Mouse (Mus musculus): ENCODE measurements around the gene Gm13696. TPM values are rescaled to one million over a fixed set of nuclear protein-coding genes. Genes with fewer than 3 reads are reported as not detected.

The Gm13696 gene
- polyA plus RNA-seq, 1 experiment, result not detected

DNA sequence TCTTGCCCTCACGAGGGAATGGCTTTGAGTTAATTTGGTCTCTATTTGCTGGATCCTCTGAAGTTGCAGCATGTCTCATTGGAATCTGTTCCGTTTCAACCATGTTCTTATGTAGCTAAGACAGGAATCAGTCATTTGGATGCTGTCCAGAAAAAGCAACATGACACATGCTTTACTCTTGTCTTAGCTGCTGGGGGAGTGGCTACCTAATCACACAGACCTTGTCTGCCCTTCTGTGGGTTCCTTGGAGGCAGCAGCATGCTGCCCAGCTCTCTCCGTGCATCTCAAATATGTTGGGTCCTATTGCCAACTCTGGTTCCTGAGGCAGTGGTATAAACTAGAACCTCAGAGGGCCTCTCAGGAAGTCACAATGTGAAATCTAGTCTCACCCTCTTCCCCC is 45.4 kb downstream of the Gm13696 start:
- Histone ChIP-seq H3K4me1 (ENCODE audit: control insufficient read depth, insufficient read depth, low read length) (no peaks in the 10 kb centered on the region), H3K27ac (ENCODE audit: insufficient read depth, low read length) (no peak overlapping the region), H3K27me3 (ENCODE audit: control insufficient read depth, insufficient read depth, low read length, poor library complexity, severe bottlenecking) (no peaks in the 10 kb centered on the region), H3K36me3 (ENCODE audit: control insufficient read depth, insufficient read depth, low read length, poor library complexity, severe bottlenecking) (no peaks in the 10 kb centered on the region), H3K9me3 (replicated peaks; ENCODE audit: control insufficient read depth, insufficient read depth, low read length, poor library complexity, severe bottlenecking) (no peaks in the 10 kb centered on the region), H3K9ac (ENCODE audit: low read depth, poor library complexity, severe bottlenecking) (no peak overlapping the region), H3K4me3 (ENCODE audit: low read depth, low read length) (no peak overlapping the region)
- TF ChIP-seq EP300 (IDR thresholded peaks at IDR 0.05; ENCODE audit: insufficient read depth, low read depth, low read length), result no peak
- no peak for TF ChIP-seq CTCF (IDR thresholded peaks at IDR 0.05; ENCODE audit: low read depth, low read length)
- TF ChIP-seq POLR2A (IDR thresholded peaks at IDR 0.05; ENCODE audit: insufficient read depth, low read length), result no peak

DNA sequence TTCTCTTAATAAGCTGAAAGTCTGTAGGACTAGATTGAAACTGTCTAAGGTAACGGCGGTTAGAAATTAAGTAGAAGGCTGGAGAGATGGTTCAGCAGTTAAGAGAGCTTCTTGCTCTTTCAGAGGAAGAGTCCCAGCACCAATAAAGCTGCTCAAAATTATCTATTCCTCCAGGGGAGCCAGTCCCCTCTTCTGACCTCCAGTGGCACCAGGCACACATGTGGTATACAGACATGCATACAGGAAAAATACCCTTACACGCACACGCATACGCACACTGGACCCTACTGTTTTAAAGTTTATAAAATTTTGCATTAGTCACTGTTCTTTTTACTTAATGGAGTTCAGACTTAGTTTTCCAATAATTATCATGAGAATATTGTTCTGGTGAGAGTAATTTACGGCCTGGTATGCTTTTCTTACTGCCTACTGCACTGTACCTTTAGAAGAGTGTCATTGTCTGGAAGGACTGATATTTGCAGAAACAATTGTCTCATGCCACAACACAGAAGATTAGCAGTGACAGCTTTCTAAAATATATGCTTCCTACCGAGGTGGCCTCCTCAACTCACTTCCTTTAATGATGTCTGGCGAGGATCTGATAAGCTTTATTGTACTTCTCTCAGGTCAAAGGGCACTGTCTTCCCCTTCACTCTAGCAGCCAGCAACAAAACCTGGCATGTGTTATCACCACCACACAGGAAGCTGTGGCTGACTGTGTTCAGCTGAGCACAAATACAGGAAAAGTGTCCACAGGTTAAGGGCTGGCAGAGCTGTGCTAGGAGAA is 46.8 kb downstream of the Gm13696 start:
- Histone ChIP-seq H3K9ac (ENCODE audit: low read depth, poor library complexity, severe bottlenecking) (no peak overlapping the region), H3K9me3 (replicated peaks; ENCODE audit: control insufficient read depth, insufficient read depth, low read length, poor library complexity, severe bottlenecking) (no peaks in the 10 kb centered on the region), H3K36me3 (ENCODE audit: control insufficient read depth, insufficient read depth, low read length, poor library complexity, severe bottlenecking) (no peaks in the 10 kb centered on the region), H3K27ac (ENCODE audit: insufficient read depth, low read length) (no peak overlapping the region), H3K4me1 (ENCODE audit: control insufficient read depth, insufficient read depth, low read length) (no peaks in the 10 kb centered on the region), H3K27me3 (ENCODE audit: control insufficient read depth, insufficient read depth, low read length, poor library complexity, severe bottlenecking) (no peaks in the 10 kb centered on the region), H3K4me3 (ENCODE audit: low read depth, low read length) (no peak overlapping the region)
- no peak for TF ChIP-seq EP300 (IDR thresholded peaks at IDR 0.05; ENCODE audit: insufficient read depth, low read depth, low read length)
- TF ChIP-seq POLR2A (IDR thresholded peaks at IDR 0.05; ENCODE audit: insufficient read depth, low read length), result no peak
- TF ChIP-seq CTCF (IDR thresholded peaks at IDR 0.05; ENCODE audit: low read depth, low read length), result no peak

DNA sequence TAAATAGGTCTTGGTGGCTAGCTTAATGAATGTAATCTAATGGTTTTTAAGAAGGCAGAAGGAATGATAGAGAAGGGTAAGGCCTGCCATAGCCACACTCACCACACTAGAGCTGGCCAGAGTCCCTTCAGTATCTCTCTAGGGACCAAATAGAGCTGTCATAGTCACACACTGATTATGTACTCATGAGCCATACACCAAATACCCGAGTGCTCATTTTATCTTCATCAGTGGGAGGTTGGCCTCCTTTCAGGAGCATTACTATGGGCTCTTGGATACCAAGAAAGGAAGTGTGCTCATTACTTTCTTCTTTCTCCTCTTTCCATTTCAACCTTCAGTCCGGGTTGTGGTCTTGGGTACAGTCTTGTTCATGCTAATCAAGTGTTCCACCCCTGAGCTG is 49.0 kb downstream of the Gm13696 start:
- no peaks in the 10 kb centered on the region for H3K9me3 ChIP-seq (replicated peaks; ENCODE audit: control insufficient read depth, insufficient read depth, low read length, poor library complexity, severe bottlenecking)
- no peak overlapping the region for H3K27ac ChIP-seq (ENCODE audit: insufficient read depth, low read length)
- H3K9ac ChIP-seq (ENCODE audit: low read depth, poor library complexity, severe bottlenecking), result no peak overlapping the region
- H3K27me3 ChIP-seq (ENCODE audit: control insufficient read depth, insufficient read depth, low read length, poor library complexity, severe bottlenecking), result no peaks in the 10 kb centered on the region
- H3K4me3 ChIP-seq (ENCODE audit: low read depth, low read length), result no peak overlapping the region
- no peaks in the 10 kb centered on the region for H3K36me3 ChIP-seq (ENCODE audit: control insufficient read depth, insufficient read depth, low read length, poor library complexity, severe bottlenecking)
- TF ChIP-seq POLR2A (IDR thresholded peaks at IDR 0.05; ENCODE audit: insufficient read depth, low read length), result no peak
- no peak for TF ChIP-seq CTCF (IDR thresholded peaks at IDR 0.05; ENCODE audit: low read depth, low read length)
- TF ChIP-seq EP300 (IDR thresholded peaks at IDR 0.05; ENCODE audit: insufficient read depth, low read depth, low read length), result no peak
- no peaks in the 10 kb centered on the region for H3K4me1 ChIP-seq (ENCODE audit: control insufficient read depth, insufficient read depth, low read length)

DNA sequence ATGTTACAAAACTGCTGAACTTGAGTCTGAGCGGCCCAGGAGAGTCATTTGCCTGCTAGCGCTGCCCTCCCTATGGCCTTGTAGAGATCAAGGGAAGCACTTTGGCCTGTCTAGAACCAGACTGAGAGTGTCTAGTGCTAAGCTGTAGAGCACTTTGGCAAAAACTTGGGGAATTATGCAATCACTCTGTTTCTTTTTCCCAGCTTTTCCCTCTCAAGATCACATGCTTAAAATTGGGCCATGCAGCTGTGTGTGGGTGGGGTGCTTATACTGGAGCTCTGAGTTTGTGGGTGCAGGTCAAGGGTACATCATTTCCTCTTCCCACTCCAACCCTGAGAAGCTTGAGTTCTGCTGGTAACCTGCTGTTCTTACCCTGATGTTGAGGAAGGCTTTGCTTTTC is 50.0 kb downstream of the Gm13696 start:
- H3K36me3 ChIP-seq (ENCODE audit: control insufficient read depth, insufficient read depth, low read length, poor library complexity, severe bottlenecking), result no peaks in the 10 kb centered on the region
- no peaks in the 10 kb centered on the region for H3K4me1 ChIP-seq (ENCODE audit: control insufficient read depth, insufficient read depth, low read length)
- no peak overlapping the region for H3K4me3 ChIP-seq (ENCODE audit: low read depth, low read length)
- no peak overlapping the region for H3K9ac ChIP-seq (ENCODE audit: low read depth, poor library complexity, severe bottlenecking)
- H3K9me3 ChIP-seq (replicated peaks; ENCODE audit: control insufficient read depth, insufficient read depth, low read length, poor library complexity, severe bottlenecking), result no peaks in the 10 kb centered on the region
- no peaks in the 10 kb centered on the region for H3K27me3 ChIP-seq (ENCODE audit: control insufficient read depth, insufficient read depth, low read length, poor library complexity, severe bottlenecking)
- TF ChIP-seq CTCF (IDR thresholded peaks at IDR 0.05; ENCODE audit: low read depth, low read length) (no peak), POLR2A (IDR thresholded peaks at IDR 0.05; ENCODE audit: insufficient read depth, low read length) (no peak), EP300 (IDR thresholded peaks at IDR 0.05; ENCODE audit: insufficient read depth, low read depth, low read length) (no peak)
- H3K27ac ChIP-seq (ENCODE audit: insufficient read depth, low read length), result no peak overlapping the region

DNA sequence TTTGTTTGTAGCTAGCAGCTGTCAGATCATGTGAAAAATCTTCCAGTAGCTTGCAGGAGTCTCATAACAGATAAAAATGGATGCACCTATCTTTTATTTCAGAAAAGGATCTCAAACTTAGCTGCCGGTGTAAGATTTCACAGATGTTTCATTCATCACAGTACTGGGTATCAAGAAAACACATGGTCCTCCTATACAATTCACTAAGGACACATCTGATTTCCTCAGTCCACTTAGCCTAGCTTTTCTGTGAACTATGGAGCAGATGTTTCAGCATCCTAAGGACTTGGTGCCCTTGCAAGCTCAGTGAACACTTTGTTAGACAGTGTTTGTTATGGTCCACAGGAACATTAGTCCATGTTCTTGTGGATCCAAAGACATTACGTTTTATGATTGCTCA is 50.4 kb downstream of the Gm13696 start:
- Histone ChIP-seq H3K36me3 (ENCODE audit: control insufficient read depth, insufficient read depth, low read length, poor library complexity, severe bottlenecking) (no peaks in the 10 kb centered on the region), H3K4me3 (ENCODE audit: low read depth, low read length) (no peak overlapping the region), H3K9me3 (replicated peaks; ENCODE audit: control insufficient read depth, insufficient read depth, low read length, poor library complexity, severe bottlenecking) (no peaks in the 10 kb centered on the region), H3K27me3 (ENCODE audit: control insufficient read depth, insufficient read depth, low read length, poor library complexity, severe bottlenecking) (no peaks in the 10 kb centered on the region), H3K27ac (ENCODE audit: insufficient read depth, low read length) (no peak overlapping the region), H3K9ac (ENCODE audit: low read depth, poor library complexity, severe bottlenecking) (no peak overlapping the region), H3K4me1 (ENCODE audit: control insufficient read depth, insufficient read depth, low read length) (no peaks in the 10 kb centered on the region)
- TF ChIP-seq CTCF (IDR thresholded peaks at IDR 0.05; ENCODE audit: low read depth, low read length) (no peak), EP300 (IDR thresholded peaks at IDR 0.05; ENCODE audit: insufficient read depth, low read depth, low read length) (no peak), POLR2A (IDR thresholded peaks at IDR 0.05; ENCODE audit: insufficient read depth, low read length) (no peak)

Other genes starting within 250 kb of the Gm13696 start
- gene Itgav, start 248.7 kb upstream of the Gm13696 start, polyA plus RNA-seq (2011; ENCODE audit: insufficient read depth, insufficient read length, low read depth, missing spikeins), result 54.4 and 55.6 TPM in 2 replicates
- gene Fam171b, start 160.5 kb upstream of the Gm13696 start, polyA plus RNA-seq (2011; ENCODE audit: insufficient read depth, insufficient read length, low read depth, missing spikeins), result 2.5 and 2.7 TPM in 2 replicates
- gene Zswim2, start 31.9 kb upstream of the Gm13696 start, polyA plus RNA-seq (2011; ENCODE audit: insufficient read depth, insufficient read length, low read depth, missing spikeins), result not detected in 2 replicates
- gene Gm13698, start 17.4 kb upstream of the Gm13696 start, polyA plus RNA-seq (2011; ENCODE audit: insufficient read depth, insufficient read length, low read depth, missing spikeins), result not detected in 2 replicates
- not detected in 2 replicates for gene Gm13693, start 11.6 kb upstream of the Gm13696 start, polyA plus RNA-seq (2011; ENCODE audit: insufficient read depth, insufficient read length, low read depth, missing spikeins)
- not detected in 2 replicates for gene Gm13695, start 5.8 kb upstream of the Gm13696 start, polyA plus RNA-seq (2011; ENCODE audit: insufficient read depth, insufficient read length, low read depth, missing spikeins)
- gene Gm13694, start 5.8 kb downstream of the Gm13696 start, polyA plus RNA-seq (2011; ENCODE audit: insufficient read depth, insufficient read length, low read depth, missing spikeins), result not detected in 2 replicates
- not detected in 2 replicates for gene Gm13697, start 11.6 kb downstream of the Gm13696 start, polyA plus RNA-seq (2011; ENCODE audit: insufficient read depth, insufficient read length, low read depth, missing spikeins)
- gene Gm13691, start 17.4 kb downstream of the Gm13696 start, polyA plus RNA-seq (2011; ENCODE audit: insufficient read depth, insufficient read length, low read depth, missing spikeins), result not detected in 2 replicates